Mouse (Mus musculus) Patski (cell line): ENCODE measurements at regions not wholly inside any gene's neighbourhood (a gene's known extent, or its start where the extent isn't known, plus 50 kb on each side); places are given as distances from the start of the nearest gene placed in this dataset.

Experiments
- ATAC-seq: fragments of 100-300 bp; one replicate; pipeline ENCODE4 v1.8.0; 2021
- CTCF ChIA-PET: fragments of 350-600 bp; sonication (Branson Sonifier 250); formaldehyde crosslinking; loops from one replicate; lab custom pipeline; 2022; ENCODE audit warnings: inconsistent platforms; lab: Charles Lee
- POLR2A ChIA-PET: fragments of 350-600 bp; sonication (Branson Sonifier 250); formaldehyde crosslinking; loops from one replicate; lab custom pipeline; 2022; ENCODE audit warnings: antibody characterized with exemption, inconsistent platforms; lab: Charles Lee
- DNase-seq: peaks from one replicate; pipeline ENCODE4 v3.0.0-alpha.2; 2011; ENCODE audit warnings: low read depth, low spot score
- H3K27me3 ChIP-seq: fragments of 371-371 bp; one replicate; pipeline ENCODE4 v1.5.1; 2021
- CTCF ChIP-seq: fragments of 100-300 bp; IDR thresholded peaks from one replicate; pipeline ENCODE4 v1.5.1; 2021
- in situ Hi-C: fragments of 300-500 bp; cut with MboI; formaldehyde crosslinking; loops from 3 replicates; pipeline ENCODE4 v1.11.1; 2018; ENCODE audit warnings: low pct_unique_long_range_greater_than_20kb, mixed read lengths

- ChIA-PET POLR2A (no interaction called here), CTCF (interaction anchor here (1.1 kb wide), 1 partner anchor 12 kb away, joined by 3 read pairs; no protein-coding TSS in a partner anchor)
- TF ChIP-seq CTCF = no peak
- DNase-seq = no peak
- ATAC-seq = no peak
- in situ Hi-C loops = no loop called here
- peaks cover 10% of the 10 kb centered on the region for H3K27me3 ChIP-seq
Observed at GRCm38 (mm10) chr16:39273490-39273889, 381.0 kb downstream of the Igsf11 start.

GRCm38 (mm10) chr16:39284484-39284883, 392.0 kb downstream of the Igsf11 start:
- no peak for ATAC-seq
- peaks cover 6% of the 10 kb centered on the region for H3K27me3 ChIP-seq
- no peak for TF ChIP-seq CTCF
- DNase-seq = no peak
- in situ Hi-C loops = no loop called here
- POLR2A ChIA-PET = no interaction called here
- CTCF ChIA-PET = interaction anchor here (1.1 kb wide), 1 partner anchor 17 kb away, joined by 3 read pairs; no protein-coding TSS in a partner anchor

DNA sequence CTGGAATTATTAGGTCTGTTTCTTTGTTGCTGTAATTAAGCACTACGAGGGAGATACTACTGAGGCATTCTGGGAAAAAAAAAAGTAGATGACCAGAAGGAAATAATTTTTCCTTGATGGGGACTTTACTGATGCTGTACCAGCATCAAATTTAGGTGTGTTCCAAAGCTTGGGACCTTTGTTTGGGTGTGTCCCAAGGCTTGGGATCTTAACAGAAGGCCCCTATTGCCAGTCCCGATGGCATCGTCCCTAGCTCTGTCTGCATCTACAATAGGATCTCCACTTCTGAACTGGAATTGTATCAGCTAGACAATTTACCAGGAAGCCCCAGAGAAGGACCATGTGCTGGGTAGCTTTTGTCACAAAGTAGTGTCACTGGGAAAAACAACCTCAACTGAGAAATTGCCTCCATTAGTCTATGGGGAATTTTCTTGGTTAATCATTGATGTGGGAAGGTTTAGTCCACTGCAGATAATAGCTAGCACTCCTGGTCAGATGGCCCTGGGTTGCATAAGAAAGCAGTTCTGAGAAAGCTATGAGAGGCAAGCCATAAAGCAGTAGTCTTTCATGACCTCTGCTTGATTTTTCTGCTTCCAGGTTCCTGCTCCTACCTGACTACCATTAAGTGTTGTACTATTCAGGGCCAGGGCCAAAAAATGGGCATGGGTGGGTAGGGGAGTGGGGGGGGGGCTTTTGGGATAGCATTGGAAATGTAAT, 392.7 kb downstream of the Igsf11 start:
- no peak for TF ChIP-seq CTCF
- H3K27me3 ChIP-seq = peaks cover under 1% of the 10 kb centered on the region
- CTCF ChIA-PET = interaction anchor here (1.1 to 2.1 kb wide), 2 partner anchors 12 to 20 kb away, joined by 3 to 6 read pairs; no protein-coding TSS in a partner anchor
- POLR2A ChIA-PET = no interaction called here
- no peak for ATAC-seq
- in situ Hi-C loops = no loop called here
- DNase-seq = no peak

GRCm38 (mm10) chr16:39286797-39287565, 394.5 kb downstream of the Igsf11 start:
- DNase-seq (no peak), ATAC-seq (no peak)
- no peaks in the 10 kb centered on the region for H3K27me3 ChIP-seq
- CTCF ChIA-PET = interaction anchor here (1.2 to 2.1 kb wide), 2 partner anchors 9 to 18 kb away, joined by 3 to 6 read pairs; no protein-coding TSS in a partner anchor
- in situ Hi-C loops = no loop called here
- POLR2A ChIA-PET = no interaction called here
- TF ChIP-seq CTCF = no peak

DNA sequence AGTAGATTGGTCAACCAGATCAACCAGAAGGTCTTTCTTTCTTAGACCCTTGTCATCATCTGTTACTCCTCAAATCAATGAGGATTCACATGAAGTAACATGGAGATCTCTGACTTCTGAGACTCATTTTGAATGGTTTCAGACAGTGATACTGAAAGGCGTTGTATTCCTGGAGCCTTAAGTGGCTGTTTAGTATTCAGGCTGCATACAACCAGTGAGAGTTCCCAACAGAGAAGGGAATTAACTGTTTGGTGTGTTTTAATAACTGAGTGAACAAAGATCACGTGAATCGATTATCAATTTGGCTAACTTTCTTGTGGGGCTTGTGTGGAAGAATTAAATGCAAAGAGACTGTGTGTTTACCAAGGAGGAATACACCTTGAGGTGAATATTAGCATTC, 406.4 kb downstream of the Igsf11 start:
- in situ Hi-C loops = no loop called here
- DNase-seq = no peak
- ATAC-seq = no peak
- ChIA-PET POLR2A (no interaction called here), CTCF (no interaction called here)
- no peak for TF ChIP-seq CTCF
- H3K27me3 ChIP-seq = no peaks in the 10 kb centered on the region

DNA sequence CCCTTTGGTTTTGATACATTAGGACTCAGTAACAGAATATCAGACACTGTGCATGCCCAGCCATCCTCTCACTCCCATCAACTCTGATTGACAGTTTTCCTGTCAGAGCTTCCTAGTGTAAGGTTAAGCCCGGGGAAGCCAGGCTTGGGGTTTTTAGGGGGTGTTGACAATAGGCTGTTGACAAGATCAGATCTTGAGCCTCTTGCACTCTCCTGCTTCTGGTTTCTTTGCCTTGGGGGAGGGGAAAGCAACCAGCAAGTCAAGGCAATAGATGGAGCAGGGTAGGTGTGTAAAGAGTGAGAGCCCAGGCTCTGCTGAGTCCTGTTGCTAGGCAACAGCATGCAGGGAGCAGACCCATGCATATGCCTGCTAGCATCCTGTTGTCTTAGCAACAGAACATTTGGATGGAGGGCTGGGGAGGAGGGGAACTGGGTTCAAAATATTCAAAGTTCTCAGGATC, 410.5 kb downstream of the Igsf11 start:
- CTCF ChIA-PET = no interaction called here
- DNase-seq = no peak
- POLR2A ChIA-PET = no interaction called here

DNA sequence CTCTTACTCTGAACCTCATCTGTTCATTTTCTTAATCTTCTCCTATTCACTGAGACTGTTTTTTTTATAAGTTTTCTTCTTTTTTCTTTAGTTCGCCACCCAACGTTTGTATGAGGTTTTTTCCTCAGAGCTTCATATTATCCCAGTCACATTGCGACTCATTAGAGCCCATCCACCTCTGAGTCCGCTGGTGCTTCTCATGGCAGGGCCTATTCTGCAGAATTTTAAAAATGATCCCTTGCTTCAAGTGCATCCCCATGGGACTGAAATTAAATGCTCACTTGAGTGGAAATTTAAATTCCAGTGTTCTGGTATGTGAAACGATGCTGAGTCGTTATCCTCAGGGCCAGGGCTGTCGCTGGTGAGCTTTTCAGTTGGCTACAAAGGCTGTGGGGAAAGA, 410.9 kb downstream of the Igsf11 start:
- DNase-seq (no peak), ATAC-seq (no peak)
- CTCF ChIA-PET = interaction anchor here (1.2 kb wide), 1 partner anchor 15 kb away, joined by 3 read pairs; no protein-coding TSS in a partner anchor
- no peak for TF ChIP-seq CTCF
- POLR2A ChIA-PET = no interaction called here
- in situ Hi-C loops = no loop called here
- no peaks in the 10 kb centered on the region for H3K27me3 ChIP-seq

More for the DNA sequence above, 410.5 kb downstream of the Igsf11 start:
- ATAC-seq = no peak
- TF ChIP-seq CTCF = no peak
- in situ Hi-C loops = no loop called here
- H3K27me3 ChIP-seq = no peaks in the 10 kb centered on the region

GRCm38 (mm10) chr16:39307951-39308350, 415.5 kb downstream of the Igsf11 start:
- CTCF ChIA-PET = interaction anchor here (1.5 kb wide), 1 partner anchor 12 kb away, joined by 4 read pairs; no protein-coding TSS in a partner anchor

DNA sequence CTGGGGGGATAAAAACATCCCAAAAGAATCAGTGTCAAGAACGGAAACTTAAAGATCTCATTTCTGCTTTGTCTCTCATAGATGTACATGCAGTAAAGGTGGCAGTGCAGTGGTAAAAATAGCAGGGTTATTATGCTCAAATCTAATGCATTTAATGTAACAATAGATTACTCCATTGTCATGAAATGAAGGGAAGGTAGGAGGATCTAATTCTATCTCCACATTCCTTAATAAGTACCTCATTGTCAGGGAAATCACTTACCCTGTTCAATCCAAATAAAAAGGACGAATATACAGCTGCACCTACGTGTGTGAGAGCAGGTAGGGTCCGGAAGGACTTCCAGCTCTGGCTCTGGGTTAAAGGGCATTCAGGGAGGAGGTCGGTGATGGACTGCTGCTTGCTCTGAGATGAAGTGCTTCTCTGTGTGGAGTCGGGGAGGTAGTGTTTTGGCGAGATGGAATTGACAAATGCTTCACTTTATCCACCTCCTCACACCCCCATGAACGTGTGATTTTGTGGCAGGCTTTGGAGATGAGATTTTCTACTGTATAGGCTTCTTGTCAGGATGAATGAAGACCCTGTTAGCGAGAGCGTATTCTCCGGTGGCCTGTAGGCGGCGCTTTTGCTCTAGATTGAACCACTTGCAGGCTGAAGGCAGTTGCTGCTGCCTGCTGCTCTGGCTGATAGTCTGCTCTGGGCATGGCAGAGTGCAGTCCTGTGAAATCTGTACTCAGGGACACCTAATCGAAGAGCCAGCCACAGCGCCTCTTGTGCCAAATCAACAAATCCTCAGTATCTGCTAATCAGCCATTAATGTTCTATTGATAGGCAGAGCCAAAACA, 424.5 kb downstream of the Igsf11 start:
- ChIA-PET CTCF (no interaction called here), POLR2A (no interaction called here)
- DNase-seq (no peak), ATAC-seq (no peak)
- peak; percentile 48 for TF ChIP-seq CTCF
- in situ Hi-C loops = no loop called here
- no peaks in the 10 kb centered on the region for H3K27me3 ChIP-seq

More at GRCm38 (mm10) chr16:39307951-39308350, 415.5 kb downstream of the Igsf11 start:
- in situ Hi-C loops = no loop called here
- no peaks in the 10 kb centered on the region for H3K27me3 ChIP-seq
- TF ChIP-seq CTCF = no peak
- no peak for DNase-seq
- ATAC-seq = no peak
- POLR2A ChIA-PET = interaction anchor here (0.8 kb wide), 1 partner anchor 26 kb away, joined by 4 read pairs; no protein-coding TSS in a partner anchor

DNA sequence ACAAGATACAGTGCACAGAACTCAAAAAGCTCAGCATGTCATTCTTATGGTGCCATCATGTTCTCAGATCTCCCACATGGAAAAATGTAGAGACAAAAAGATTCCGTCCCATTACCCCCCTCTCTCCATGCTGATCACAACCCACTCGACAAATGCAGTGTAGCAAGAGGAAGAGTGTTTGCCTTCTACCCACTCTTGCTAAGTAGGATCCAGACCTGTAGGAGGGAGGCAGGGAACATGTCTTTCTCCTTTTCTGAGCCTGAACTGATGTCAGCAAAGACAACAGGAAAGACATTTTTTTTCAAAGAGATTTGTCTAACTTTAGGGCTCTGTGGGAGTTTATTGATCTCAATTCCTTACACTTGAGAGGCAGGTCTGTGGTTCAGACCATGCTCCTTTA, 433.2 kb downstream of the Igsf11 start:
- ATAC-seq (no peak), DNase-seq (no peak)
- peaks cover 5% of the 10 kb centered on the region for H3K27me3 ChIP-seq
- no peak for TF ChIP-seq CTCF
- CTCF ChIA-PET = no interaction called here
- POLR2A ChIA-PET = no interaction called here
- in situ Hi-C loops = no loop called here
